Mouse (Mus musculus) E14TG2a.4 (cell line): ENCODE results near the gene Mgat4e.

Experiments
- H3K27me3 ChIP-seq: 2 replicates; pipeline ENCODE4 v1.6.1; 2014; ENCODE audit warnings: low read length, control low read depth; ENCODE audit not compliant: insufficient read depth
- H3K36me3 ChIP-seq: 2 replicates; pipeline ENCODE4 v1.6.1; 2014; ENCODE audit warnings: low read length, control low read depth; ENCODE audit not compliant: insufficient read depth
- H3K4me1 ChIP-seq: replicated peaks from 2 replicates; pipeline ENCODE4 v1.6.1; 2014; ENCODE audit warnings: low read depth, low read length, control low read depth
- H3K4me3 ChIP-seq: replicated peaks from 2 replicates; pipeline ENCODE4 v1.5.1; 2014; ENCODE audit warnings: mild to moderate bottlenecking, low read length
- H3K9me3 ChIP-seq: 2 replicates; pipeline ENCODE4 v1.6.1; 2014; ENCODE audit warnings: low read length, control low read depth
- CTCF ChIP-seq: conservative IDR thresholded peaks from 2 replicates; pipeline ENCODE4 v1.5.1; 2014; ENCODE audit warnings: low read length
- NANOG ChIP-seq: IDR thresholded peaks from 2 replicates; pipeline ENCODE4 v1.6.1; 2014; ENCODE audit warnings: borderline replicate concordance, low read length, mixed read lengths
- POU5F1 ChIP-seq: IDR thresholded peaks from 2 replicates; pipeline ENCODE4 v1.6.1; 2014; ENCODE audit warnings: low read length, borderline replicate concordance

Mgat4e gene

DNA sequence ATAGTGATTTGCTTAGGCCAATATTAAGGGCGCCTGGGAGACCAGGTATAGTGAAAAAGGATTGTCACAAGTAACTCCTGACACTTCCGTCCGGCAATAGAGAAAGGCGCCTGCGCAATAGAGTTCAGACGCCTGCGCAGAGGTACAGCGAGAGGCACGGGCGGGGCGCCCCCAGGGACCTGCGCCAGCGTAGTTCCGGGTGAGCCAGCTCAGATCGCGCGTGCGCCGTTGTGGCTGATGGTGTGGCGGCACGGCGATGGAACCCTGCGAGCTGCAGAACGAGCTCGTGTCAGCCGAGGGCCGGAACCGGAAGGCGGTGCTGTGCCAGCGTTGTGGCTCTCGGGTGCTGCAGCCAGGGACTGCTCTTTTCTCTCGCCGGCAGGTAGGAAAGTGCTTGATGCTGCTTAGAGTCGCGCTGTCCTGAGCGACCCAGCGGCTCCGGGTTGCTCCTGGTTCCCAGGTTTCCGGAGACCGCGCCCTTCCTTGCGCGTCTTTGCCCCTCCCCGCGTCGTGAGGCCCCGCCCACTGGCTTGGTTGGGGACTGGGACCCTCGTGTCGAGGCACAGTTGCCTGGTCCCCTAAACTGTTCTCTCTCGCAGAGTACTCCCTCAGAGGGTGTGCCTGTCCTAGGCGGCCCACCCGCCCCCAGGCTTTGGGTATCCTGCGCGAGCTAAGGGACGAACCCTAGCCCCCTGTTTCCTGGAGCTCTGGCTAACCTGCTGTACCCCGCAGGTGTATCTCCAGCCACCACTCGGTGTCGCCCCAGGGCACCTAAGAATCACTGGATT is 54.9 kb downstream of the Mgat4e start, which contains the start of gene Rabif:
Gene Rabif, plus strand, starts transcription at position 221 of the 788 bp plus-strand sequence.
- peaks cover 33% of the 10 kb centered on the region for H3K36me3 ChIP-seq
- H3K27me3 ChIP-seq = no peaks in the 10 kb centered on the region
- TF ChIP-seq POU5F1 (no peak), NANOG (no peak), CTCF (peak; percentile 24)
- H3K4me3 ChIP-seq = peak within 1 kb of the TSS; percentile 93
- H3K9me3 ChIP-seq = no peaks in the 10 kb centered on the region
- H3K4me1 ChIP-seq = peaks cover 71% of the 10 kb centered on the region

DNA sequence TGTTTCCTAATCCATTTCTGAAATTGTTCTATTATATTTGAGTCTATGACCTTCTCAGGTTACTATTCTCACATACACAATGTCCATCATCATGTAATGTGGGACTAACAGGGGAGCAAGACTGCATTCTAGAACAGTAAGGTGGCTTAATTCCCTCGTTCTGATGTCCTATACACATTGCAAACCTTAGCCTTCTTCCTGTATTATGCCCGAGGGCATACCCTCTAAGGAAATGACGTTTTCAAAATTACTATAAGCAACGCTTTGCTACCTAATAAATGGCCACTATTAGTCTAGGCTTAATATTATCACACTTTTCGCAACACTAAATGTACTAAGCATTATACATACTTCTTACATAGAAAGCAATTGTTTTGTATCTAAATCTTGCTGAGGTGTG is 55.5 kb downstream of the Mgat4e start:
- Histone ChIP-seq H3K4me3 (peak overlapping the region; percentile 93), H3K4me1 (peaks cover 64% of the 10 kb centered on the region)
- TF ChIP-seq NANOG (no peak), POU5F1 (no peak), CTCF (no peak)

DNA sequence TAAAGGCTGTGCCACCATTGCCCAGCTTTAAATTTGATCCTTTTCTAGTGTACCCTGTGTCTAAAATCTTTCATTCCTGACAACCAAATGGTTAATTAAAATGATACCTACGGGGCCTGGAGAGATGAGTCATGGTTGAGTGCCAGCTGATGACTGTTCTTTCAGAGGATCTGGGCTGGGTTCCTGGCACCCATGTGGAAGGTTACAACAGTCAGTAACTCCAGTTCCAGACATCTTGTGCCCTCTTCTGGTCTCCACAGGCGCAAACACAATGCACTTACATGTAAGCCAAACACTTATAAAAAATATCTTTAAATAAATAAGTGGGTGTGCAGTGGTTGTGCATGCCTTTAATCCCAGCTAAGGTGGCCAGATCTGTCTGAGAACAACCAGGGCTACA is 56.0 kb downstream of the Mgat4e start:
- Histone ChIP-seq H3K36me3 (peaks cover 35% of the 10 kb centered on the region), H3K4me3 (peak overlapping the region; percentile 93; the same call in 1 of the 2 replicates), H3K27me3 (no peaks in the 10 kb centered on the region), H3K9me3 (no peaks in the 10 kb centered on the region), H3K4me1 (peaks cover 59% of the 10 kb centered on the region)
- TF ChIP-seq NANOG = no peak
- no peak for TF ChIP-seq POU5F1
- TF ChIP-seq CTCF = no peak

More for the DNA sequence above, 55.5 kb downstream of the Mgat4e start:
- Histone ChIP-seq H3K27me3 (no peaks in the 10 kb centered on the region), H3K9me3 (no peaks in the 10 kb centered on the region), H3K36me3 (peaks cover 33% of the 10 kb centered on the region)

DNA sequence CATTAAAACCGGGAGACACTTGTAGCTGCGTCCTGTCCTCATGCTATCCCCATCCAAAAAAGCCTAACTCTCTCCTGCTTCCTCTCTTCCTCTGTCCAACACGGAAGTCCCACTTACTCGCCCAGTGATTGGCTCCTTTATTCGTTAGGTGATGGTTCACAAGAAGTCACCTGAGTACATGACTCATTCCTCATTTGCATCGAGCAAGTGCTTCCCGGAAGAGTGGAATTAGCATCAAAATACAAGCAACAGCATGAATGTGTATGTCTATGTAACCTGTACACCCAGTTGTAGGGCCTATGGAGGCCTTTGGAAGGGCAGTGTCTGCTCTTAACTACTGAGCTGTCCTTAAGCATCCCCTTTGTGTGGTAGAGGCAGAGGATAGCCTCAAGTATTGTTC is 57.2 kb downstream of the Mgat4e start:
- Histone ChIP-seq H3K4me3 (0 out of 2 replicates have a peak overlapping the region, but pooled peaks have one; percentile 17), H3K9me3 (no peaks in the 10 kb centered on the region), H3K36me3 (peaks cover 45% of the 10 kb centered on the region), H3K4me1 (peaks cover 48% of the 10 kb centered on the region), H3K27me3 (no peaks in the 10 kb centered on the region)
- TF ChIP-seq CTCF (no peak), NANOG (peak; percentile 75), POU5F1 (0 out of 2 replicates have a peak, but pooled peaks have one; percentile 33)
